Mouse (Mus musculus) spleen, adult 18-20 months (tissue): ENCODE data around the gene Cyp2t4.
A peak's percentile ranks its signal among the peaks of the same experiment; 100 is the strongest.

Source experiments
- DNase-seq, 2 experiments: peaks; one replicate each; pipeline ENCODE4 v3.0.0; 2022; ENCODE audit warnings: mixed read lengths in 2 of 2

Cyp2t4 gene

DNA sequence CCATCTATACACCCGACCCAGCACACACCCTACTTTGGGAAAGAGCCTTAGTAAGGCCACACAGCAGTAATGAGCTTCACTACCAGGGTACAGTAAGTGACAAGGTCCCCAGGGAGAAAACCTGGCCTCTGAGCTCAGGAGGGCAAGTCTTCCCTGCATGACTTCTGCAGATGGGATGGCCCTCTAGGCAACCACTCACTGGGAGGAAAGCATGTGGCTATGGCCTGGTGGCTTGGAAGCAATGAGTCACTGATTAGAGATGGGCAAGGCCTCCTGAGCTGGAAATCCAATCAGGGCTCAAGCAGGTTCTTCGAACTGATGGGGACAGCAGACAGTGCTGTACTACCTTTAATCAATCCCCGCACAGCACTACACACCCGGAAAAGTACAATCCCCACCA, 8.2 kb downstream of the Cyp2t4 start:
- no peak for DNase-seq

DNA sequence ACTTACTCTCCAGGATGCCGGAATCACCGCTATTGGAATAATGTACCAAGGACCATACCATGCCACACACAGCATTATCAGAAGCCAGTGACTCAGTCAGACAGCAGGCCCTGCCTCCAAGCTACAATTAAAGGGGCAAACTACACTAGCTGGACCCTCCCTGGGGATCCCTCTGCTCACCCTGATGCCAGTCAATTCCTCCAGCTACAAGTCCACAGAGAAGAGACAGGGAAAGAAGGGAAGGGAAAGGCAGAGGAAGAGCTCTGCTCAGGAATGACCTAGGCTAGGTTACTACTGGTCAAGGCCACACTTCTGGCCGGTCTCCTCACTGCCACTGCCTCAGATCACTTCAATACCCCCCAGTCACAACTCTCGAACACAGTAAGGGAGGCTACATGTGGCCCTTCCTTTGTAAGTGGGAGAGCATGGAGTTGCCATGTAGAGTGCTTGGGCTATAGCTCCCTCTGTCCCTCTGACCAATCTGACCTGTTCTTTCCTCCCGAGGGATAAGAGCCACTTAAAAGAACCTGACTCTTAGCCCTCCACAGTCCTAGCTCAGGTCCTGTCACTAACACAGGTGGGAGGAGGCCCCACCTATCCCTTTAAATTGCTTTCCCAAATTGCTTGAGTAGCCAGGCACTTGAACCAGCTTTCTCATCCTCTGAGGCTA, 9.4 kb downstream of the Cyp2t4 start:
- DNase-seq: no peak

DNA sequence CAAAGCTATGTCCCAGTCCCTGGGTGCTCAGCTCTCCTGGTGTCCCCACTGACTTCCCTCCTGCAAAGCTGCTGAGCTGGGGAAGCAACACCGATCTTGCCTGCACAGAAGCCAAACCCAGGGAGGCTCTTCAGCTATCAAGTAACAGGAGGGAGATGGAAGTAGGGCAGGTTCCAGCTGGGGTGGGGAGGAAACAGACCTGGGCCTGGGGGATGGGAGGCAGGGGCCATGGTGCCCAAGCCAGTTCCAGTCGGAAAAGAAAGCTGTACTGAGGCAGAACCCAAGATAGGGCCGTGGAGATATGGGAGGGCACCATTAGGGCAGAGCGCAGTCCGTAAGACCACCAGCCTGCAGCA, 9.9 kb downstream of the Cyp2t4 start:
- DNase-seq: no peak

DNA sequence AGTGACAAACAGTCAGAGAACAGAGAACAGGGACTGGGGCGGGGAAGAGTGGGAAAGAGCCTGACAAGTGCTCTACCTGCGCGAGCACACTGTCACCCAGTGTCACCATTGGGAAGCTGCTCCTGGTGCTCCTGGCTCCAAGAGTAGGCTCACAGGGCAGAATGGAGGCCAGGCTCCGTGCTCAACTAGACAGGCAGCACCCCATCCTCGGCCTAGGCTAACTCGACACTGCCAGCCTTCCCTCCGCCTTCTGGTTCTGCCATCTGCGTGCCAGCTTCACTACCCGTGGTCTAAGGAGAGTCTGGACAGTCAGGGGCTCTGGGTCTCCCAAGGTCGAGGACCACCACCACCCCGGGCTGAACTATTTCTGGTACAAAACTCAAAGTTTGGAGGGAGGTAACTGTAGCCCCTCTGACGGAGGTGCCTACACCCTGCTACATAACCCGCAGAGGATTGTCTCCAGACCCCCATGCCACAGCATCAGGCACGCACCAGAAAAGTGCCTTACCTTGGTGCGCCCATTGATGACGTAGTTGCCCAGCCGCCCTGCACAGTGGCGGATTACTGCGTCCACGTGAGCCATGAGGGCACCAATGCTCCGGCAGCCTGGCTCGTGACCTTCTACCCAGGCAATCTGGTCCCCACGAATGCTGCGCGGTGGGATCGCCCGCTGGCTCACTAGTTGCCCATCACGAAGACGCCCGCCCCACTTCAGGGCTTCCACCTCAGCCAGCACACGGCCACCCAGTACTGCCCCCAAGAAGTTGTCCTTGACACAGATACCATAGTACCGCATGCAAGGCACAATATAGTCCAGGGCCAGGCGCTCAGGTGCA, 10.8 kb downstream of the Cyp2t4 start:
- no peak for DNase-seq

DNA sequence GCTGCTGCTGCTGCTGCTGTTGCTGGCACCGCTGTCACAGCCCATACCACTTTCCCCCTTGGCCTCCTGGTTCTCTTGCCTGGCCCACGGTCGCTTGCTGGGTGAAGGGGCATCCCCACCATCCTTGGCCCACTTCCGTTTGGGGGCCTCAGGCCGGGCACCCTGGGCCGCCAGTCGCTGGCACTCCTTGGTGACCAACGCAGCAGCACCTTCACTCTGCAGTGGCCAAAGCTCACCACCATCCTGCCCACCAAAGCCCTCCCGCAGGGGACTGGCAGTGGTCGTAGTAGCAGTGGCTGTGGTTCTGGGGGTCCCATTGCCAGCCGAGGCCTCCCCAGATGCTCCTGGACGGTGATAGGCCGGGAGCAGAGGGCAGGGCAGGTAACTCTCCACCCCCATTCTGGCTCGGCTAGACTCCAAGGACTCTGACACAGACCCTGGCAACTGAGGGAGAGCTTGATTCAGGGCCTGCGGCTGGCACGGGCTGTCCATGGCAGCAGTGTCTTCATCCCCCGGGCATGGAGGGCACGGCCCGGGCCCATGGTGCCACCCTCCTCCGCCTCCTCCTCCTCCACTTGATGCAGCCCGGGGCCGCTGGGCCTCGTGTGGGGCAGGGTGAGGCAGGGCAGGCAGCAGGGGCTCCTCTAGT, 11.6 kb downstream of the Cyp2t4 start:
- DNase-seq: peak in 1 of 2 experiments; percentile 33

DNA sequence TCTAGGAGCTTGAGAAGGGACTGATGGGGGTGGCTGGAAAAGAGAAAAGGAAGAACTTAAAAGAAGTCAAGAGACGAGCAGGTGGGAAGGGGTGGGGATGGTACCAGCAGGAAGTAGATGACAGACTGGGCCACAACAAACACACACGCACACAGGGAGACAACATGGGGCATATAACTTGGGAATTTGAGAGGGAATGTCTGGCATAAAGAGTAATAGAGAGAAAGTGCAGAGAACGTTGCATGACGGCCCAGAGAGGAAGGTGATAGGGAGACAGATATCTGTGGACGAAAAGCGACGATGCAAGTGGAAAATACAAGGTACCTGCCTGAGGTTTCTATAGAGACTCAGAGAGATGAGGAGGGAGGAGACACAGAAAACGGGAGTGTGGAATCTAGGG, 12.2 kb downstream of the Cyp2t4 start:
- DNase-seq: no peak

DNA sequence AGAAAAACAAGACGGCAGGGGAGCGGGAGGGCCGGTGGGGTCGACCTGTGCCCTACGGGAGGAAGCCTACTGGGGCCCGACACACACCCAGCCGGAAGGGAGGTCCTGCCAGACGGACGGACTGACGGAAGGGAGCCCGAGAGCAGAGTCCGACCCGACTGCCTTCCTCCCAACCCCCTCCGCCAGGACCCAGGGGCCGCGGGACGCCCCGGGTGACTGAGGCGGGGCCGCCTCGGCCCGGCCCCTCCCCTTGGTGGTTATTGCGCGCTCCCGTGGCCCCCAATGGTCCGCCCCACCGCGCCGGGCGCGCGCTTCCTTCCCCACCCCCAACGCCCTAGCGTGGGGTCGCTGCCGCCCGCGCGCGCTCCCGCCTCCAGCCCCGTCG, 12.7 kb downstream of the Cyp2t4 start:
- DNase-seq: peak; percentile 84 to 87

DNA sequence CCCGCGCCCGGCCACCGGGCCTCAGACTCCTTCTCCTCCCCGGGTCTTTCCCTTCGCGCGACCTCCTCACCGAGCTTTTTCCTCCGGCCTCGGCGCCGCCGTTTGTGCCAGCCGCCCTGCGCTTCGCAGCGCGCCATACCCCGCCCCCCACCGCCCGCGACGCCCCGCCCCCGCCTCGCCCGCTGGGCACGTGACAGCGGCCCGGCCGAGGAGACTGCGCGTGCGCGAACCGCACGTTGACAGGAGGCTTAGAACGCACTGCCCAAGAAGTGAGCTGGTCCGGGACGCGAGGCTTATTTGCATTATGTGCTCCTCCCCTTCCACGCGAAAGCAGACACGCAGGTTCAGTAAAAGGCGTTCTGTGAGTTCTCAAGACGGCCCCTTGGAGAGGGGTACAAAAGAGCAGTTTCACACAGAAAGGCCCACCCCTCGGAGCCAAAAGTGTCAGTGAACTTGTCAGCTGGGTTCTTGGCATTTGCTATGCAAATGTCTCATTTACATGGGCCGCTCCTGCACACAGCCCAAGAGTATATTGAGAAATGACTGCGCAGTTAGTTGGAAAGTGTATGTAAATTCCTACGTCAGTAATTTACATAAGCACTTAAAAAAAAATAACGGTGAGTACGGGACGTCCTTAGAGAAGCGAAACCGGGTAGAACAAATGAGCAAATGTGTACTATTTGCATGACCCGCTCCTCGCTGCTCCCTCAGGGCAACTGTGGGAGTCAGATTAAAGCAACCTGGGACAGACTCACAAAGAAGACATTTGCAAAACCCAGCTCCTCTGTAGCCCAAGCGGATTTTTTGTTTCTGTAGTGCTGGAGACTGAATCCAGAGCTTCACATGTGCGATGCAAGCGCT, 13.3 kb downstream of the Cyp2t4 start, which contains the start of gene Egln2:
Gene Egln2 (minus strand): TSS at position 189 of the 861 bp plus-strand sequence.
- DNase-seq: peak; percentile 93 to 94

DNA sequence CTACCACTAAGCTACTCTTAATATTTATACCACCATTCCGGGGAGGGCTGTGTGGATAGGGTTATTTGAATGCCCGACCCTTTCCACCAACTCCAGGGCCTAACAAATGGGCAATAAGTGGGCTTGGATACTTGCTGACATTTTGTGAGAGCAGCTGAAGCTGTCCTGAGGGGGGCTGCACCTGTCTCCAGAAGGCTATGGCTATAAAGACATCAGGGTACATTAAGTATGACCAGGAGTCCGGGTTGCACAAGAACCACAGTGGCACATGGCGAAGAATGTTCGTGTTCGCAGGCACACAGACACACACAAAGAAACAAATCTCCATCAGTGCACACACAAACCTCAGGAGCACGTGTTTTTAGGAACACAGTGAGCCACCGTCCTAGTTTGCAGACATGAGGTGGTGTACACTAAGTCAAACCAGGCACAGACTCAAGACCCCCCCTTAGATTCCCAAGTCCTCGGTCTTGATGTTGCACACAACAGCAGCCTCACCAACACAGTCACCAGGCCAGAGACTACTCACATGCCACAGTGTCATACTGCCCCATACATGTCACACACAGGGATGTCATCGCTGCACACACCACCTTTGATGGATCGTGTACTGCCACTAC, 14.1 kb downstream of the Cyp2t4 start:
- DNase-seq: no peak

DNA sequence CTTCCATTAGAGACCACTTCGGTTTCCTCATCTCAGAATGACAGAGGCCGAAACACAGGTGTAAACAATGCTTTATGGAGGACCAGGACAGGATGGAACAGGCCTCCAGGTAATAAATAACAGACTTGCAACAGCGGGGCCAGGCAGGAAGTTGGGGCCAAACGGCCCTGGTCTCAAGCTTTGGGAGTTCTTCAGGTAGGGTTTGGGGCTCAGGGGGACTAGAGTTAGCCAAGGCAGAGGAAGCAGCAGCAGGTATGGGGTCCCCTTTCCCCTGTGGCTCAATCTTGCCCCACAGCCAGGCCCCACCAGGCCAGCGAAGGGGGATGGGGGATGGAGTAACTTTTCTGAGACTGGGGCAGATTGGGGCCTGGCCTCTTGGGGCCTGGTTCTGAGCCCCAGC, 14.9 kb downstream of the Cyp2t4 start:
- no peak for DNase-seq

DNA sequence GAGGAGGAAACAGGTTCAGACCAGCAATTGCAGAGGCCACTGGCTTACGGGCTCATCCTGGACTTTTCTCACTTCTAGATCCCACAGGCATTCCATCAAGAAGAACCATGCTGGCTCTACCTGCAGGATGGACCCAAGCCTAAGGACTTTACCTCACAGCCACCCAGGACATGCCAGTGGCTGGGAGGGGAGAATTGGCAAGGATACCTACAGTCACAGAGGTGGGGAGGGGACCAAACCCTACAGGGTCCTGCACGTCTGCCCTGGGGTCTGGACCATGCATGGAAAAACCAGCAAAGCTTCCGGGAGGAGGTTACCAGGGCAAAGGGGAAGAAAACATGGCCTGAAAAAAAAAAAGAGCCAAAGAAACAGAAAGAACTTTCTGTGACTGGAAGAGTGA, 17.5 kb downstream of the Cyp2t4 start:
- DNase-seq: no peak

DNA sequence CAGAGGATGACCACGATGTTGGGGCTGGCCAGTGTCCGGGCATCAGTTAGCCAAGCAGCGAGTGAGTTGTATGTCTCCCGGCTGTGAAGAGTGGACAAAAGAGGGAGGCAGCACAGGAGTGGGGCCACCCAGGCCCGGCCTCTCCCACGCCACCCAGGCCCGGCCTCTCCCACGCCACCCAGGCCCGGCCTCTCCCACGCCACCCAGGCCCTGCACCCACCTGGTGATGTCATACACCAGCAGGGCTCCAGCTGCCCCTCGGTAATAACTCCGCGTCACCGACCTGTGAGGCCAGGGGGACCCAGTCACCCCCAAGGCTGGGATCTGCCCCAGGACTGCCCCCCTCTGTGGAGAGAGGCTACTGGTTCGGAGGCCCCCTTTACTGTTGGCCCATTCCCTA, 21.0 kb downstream of the Cyp2t4 start:
- no peak for DNase-seq

DNA sequence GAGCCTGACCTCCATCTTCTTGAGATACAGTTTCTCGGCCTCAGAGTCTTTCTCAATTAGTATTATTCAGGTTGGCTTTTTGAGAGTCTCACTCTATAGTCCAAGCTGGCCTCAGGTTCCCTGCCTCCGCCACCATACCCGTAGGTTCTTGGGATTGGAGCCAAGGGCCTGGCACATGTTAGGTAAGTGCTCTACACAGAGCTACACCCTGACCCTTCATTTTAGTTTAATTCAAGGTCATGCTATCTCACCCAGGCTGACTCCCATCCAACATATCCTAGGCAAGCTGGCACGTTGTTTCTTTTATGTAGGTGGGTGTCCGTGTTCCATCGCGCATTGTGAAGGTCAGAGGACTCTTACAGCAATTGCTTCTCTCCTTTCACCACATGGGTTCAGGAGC, 21.4 kb downstream of the Cyp2t4 start:
- DNase-seq: no peak

DNA sequence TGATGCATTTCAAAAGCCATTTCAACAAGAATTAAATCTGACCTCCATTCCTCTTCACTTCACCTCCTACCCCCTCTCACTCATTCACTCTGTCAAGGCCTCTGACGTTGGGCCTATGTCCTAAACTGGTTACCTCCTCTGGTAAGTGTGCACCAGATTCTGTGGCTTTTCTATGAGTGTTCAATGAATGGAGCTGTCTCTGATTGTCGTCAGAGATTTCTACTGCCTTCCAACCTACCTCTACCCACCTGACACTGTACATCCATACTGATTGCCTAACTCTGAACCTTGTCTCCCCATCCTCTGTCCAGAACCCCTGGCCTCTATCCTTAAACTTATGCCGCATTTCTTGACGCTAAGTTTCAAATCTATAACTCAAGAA, 24.4 kb downstream of the Cyp2t4 start:
- DNase-seq: no peak

DNA sequence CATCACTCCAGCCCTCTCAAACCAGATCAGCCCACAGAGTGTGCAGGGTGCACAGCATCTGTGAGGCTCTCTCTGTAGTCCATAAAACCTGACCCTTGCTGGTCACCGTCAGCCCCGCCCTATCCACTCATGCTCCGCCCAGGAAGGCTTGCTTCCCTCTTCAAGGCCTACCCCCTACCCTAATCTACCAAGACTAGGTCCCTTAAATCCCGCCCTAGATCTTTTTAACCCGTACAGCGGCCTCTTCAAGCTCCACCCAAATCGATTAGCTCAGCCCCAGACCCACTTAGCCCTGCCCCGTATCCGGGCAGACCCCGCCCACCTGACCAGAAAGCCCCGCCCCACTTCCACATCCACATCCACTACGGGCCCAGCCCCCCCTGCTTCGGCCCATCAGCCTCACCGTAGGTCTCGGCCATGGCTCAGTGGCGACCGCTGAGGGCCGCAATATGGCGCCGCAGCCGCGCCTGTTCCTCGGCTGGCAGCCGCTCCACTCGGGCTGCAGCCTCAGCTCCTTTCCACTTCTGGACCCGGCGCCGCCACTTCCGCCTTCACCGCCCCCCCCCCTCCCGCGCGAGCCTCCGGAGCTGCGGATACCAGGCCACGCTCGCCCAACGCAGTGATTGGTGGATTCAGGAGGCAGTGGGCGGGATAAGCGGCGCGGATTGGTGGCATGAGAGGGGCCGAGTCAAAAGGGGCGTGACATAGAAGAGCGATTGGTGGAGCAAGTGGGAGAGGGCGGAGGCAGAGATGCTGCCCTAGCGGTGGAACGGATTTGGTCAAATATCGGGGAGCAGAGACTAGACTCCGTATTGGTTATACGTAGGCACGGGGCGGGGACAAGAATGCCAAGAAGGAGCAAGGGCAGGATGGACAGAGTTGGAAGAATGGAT, 25.1 kb downstream of the Cyp2t4 start, which contains the start of gene Rab4b:
Gene Rab4b (minus strand): TSS at position 573 of the 893 bp plus-strand sequence.
- DNase-seq: peak; percentile 96 to 99

DNA sequence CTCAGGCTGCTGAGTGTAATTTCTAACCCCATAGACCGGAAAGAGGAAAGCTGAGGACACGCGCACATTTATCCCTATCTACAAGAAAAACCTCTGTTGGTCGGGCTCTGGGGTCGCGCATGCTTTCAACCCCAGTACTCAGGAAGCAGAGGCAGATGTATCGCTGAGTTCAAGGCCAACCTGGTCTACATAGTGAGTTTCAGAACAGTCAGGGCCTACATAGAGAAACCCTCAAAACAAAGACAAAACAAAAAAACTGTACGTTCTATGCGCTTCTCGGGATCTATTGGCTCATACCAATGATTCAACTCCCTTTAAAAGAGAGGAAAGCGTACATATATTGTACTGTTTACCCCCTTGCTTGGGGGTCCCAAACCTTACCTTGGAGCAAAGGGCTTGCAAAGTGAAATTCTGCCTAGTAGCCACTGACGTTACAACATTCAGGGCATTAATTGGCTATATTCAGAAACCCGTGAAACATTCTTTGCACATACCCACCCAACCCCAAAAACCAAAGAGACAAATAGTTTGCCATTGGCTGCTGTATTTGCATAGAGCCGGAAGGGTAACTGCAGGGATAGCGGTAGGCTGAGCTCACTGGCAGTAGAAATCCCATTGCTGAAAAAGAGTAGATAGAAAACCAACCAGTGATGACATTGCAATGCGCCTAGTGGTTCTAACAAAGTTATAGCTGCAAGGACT, 25.9 kb downstream of the Cyp2t4 start:
- DNase-seq: no peak

DNA sequence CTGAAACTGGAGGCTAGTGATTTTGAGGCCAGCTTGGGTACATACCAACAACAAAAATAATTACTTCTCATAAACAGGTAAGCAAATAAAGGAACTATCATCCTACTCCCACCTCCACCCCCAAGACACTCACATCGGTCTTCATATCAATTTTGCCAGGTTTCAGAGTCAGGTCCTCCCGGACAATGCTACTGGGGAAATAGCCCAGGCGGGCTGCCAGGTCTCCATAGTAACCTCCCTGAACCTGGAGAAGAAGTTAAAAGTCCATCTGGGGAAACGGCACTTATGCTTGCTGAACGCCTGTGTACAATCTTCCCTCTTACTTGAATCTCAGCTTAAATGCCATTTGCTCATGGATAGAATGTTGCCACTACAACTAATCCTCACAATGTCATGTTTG, 26.5 kb downstream of the Cyp2t4 start:
- DNase-seq: no peak

DNA sequence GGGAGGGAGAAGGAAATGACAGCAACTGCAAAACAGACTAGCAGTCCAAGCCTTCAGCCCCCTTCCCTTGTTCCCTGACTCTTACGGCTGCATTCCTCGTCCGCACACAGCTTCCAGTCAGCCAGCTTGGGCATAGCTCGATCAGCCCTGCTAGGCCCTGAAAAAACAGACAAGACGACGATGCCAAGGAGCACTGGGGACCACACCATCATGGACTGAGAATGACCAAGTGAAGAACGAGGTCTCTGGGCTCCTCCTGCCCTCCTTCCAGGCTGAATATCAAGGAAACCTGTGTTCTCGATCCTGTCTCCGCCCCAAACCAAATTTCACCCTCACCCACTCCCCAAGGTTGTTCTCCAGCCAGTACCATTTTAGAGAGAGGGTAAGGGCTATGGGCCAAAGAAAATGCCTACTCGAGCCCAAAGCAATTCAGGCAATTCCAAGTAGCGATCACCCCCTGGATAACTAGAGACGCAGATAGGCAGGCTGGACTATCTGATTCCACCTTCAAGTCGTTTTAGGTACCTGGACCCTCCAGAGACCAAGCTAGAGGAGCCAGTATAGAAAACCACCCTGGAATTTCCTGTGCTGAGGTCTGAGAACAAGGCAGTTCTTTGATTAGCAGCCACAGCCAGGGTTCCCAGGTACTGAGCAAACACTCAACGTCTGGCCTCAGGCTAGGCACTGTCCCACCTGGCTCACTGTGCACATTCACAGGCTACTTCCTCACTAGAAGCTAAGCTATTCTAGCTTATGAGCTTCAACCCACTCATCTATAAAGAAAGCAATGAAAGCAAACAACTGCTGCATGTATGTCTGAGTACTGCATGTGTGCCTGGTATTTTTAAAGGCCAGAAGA, 27.6 kb downstream of the Cyp2t4 start, which contains the start of the genes Gm21983 and Mia:
Gene Gm21983 (minus strand): TSS at position 250 of the 859 bp plus-strand sequence.
Gene Mia (minus strand): TSS at position 321 of the 859 bp plus-strand sequence.
- no peak for DNase-seq

DNA sequence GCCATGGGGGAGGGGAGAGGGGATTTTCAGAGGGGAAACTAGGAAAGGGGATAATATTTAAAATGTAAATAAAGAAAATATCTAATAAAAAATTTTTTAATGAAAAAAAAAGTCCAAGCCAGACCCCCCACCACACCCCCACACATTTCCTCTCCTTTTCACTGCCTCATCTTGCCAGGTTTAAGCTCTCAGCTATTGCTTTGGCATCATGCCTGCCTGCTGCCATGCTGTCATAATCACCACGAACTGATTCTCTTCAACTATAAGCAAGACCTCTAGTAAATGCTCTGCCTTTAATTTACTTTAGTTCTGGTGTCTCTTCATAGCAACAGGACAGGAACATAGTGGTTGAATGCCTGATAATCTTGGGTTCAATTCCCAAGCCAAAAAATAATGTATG, 29.0 kb downstream of the Cyp2t4 start:
- DNase-seq: no peak
